Mouse (Mus musculus): ENCODE results near the gene Dgki.

GRCm38 (mm10) chr6:36990186-36990585 is 309.8 kb downstream of the Dgki start:
- TF ChIP-seq CTCF (IDR thresholded peaks at IDR 0.05; ENCODE audit: low read depth, low read length), result no peak
- TF ChIP-seq POLR2A (IDR thresholded peaks at IDR 0.05; ENCODE audit: borderline replicate concordance, low read depth, low read length), result no peak
